Mouse (Mus musculus) CH12.LX (cell line): ENCODE data around the gene Ppp1r13l. TPM values are rescaled to one million over a fixed set of nuclear protein-coding genes. Genes with fewer than 3 reads are reported as not detected.

Source experiments
- DNase-seq: peaks from one replicate; pipeline ENCODE4 v3.0.0-alpha.2; 2013; ENCODE audit errors: extremely low read depth
- H3K27ac ChIP-seq: 2 replicates; pipeline ENCODE4 v1.5.1; 2012; ENCODE audit warnings: low read depth, mild to moderate bottlenecking, control low read depth, moderate library complexity; ENCODE audit not compliant: insufficient read depth
- H3K27me3 ChIP-seq: replicated peaks from 2 replicates; pipeline ENCODE3; 2012; ENCODE audit warnings: inconsistent platforms
- H3K36me3 ChIP-seq, 2 experiments: replicated peaks in 1 of 2; 2 replicates each; pipeline versions ENCODE3 to v1.6.1; 2012; ENCODE audit warnings: inconsistent platforms in 1 of 2, low read length in 1 of 2, mild to moderate bottlenecking in 1 of 2, mixed read lengths in 1 of 2, moderate library complexity in 1 of 2; ENCODE audit not compliant: control insufficient read depth in 1 of 2, insufficient read depth in 1 of 2
- H3K4me1 ChIP-seq, 2 experiments: 2 replicates each; pipeline ENCODE4 v1.6.1; 2012; ENCODE audit warnings: inconsistent platforms in 1 of 2, moderate library complexity in 1 of 2; ENCODE audit not compliant: insufficient read depth in 2 of 2, control insufficient read depth in 1 of 2
- H3K4me2 ChIP-seq: 2 replicates; pipeline ENCODE4 v1.6.1; 2012; ENCODE audit warnings: low read depth, mild to moderate bottlenecking, control low read depth; ENCODE audit not compliant: poor library complexity, insufficient read depth, severe bottlenecking
- H3K4me3 ChIP-seq, 3 experiments: fragments of 150-350 bp in 1 of 3; sonication (generic) in 1 of 3; replicated peaks in 1 of 3; 2 replicates each; pipeline versions ENCODE3 to v1.5.1; 2011 to 2012; ENCODE audit warnings: low read depth in 2 of 3, low read length in 2 of 3, mild to moderate bottlenecking in 2 of 3, moderate library complexity in 2 of 3, control low read depth in 1 of 3, improper control_type of control experiment in 1 of 3, inconsistent platforms in 1 of 3, mixed read lengths in 1 of 3; ENCODE audit not compliant: poor library complexity in 1 of 3
- H3K79me2 ChIP-seq: replicated peaks from 2 replicates; pipeline ENCODE4 v1.6.1; 2012; ENCODE audit warnings: mild to moderate bottlenecking, moderate library complexity; ENCODE audit not compliant: control insufficient read depth, poor library complexity, insufficient read depth, severe bottlenecking; ENCODE audit errors: extremely low read depth
- H3K9ac ChIP-seq: 2 replicates; pipeline ENCODE4 v1.6.1; 2012; ENCODE audit warnings: low read depth, mild to moderate bottlenecking, control low read depth, moderate library complexity; ENCODE audit not compliant: insufficient read depth
- H3K9me3 ChIP-seq: replicated peaks from 2 replicates; pipeline ENCODE3; 2012; ENCODE audit warnings: low read length, inconsistent platforms, mixed read lengths
- BHLHE40 ChIP-seq: IDR thresholded peaks from 2 replicates; pipeline ENCODE4 v1.6.1; 2011; ENCODE audit warnings: mild to moderate bottlenecking, low read depth, low read length, improper control_type of control experiment
- CHD1 ChIP-seq: IDR thresholded peaks from 2 replicates; pipeline ENCODE4 v1.6.1; 2012; ENCODE audit warnings: low read depth, low read length, improper control_type of control experiment, inconsistent platforms
- E2F4 ChIP-seq: IDR thresholded peaks from 2 replicates; pipeline ENCODE4 v1.6.1; 2011; ENCODE audit warnings: low read depth, low read length, improper control_type of control experiment; ENCODE audit not compliant: insufficient replicate concordance
- ELF1 ChIP-seq: IDR thresholded peaks from 2 replicates; pipeline ENCODE4 v1.6.1; 2014; ENCODE audit warnings: low read depth, mild to moderate bottlenecking, inconsistent platforms, low read length, improper control_type of control experiment
- EP300 ChIP-seq: IDR thresholded peaks from 2 replicates; pipeline ENCODE4 v1.6.1; 2011; ENCODE audit warnings: low read length, improper control_type of control experiment
- ETS1 ChIP-seq: conservative IDR thresholded peaks from 2 replicates; pipeline ENCODE4 v1.6.1; 2012; ENCODE audit warnings: low read depth, mild to moderate bottlenecking, inconsistent platforms, low read length, improper control_type of control experiment, moderate library complexity
- HCFC1 ChIP-seq: IDR thresholded peaks from 2 replicates; pipeline ENCODE4 v1.6.1; 2012; ENCODE audit warnings: low read depth, mild to moderate bottlenecking, inconsistent platforms, low read length, improper control_type of control experiment
- KAT2A ChIP-seq: IDR thresholded peaks from 2 replicates; pipeline ENCODE4 v1.6.1; 2012; ENCODE audit warnings: low read length, improper control_type of control experiment, inconsistent platforms; ENCODE audit not compliant: insufficient replicate concordance
- MAFK ChIP-seq: IDR thresholded peaks from 2 replicates; pipeline ENCODE4 v1.6.1; 2011; ENCODE audit warnings: low read length, improper control_type of control experiment; ENCODE audit not compliant: insufficient replicate concordance
- MAZ ChIP-seq: IDR thresholded peaks from 2 replicates; pipeline ENCODE4 v1.6.1; 2012; ENCODE audit warnings: low read depth, mild to moderate bottlenecking, inconsistent platforms, low read length, improper control_type of control experiment, moderate library complexity
- MEF2A ChIP-seq: IDR thresholded peaks from 2 replicates; pipeline ENCODE4 v1.6.1; 2014; ENCODE audit warnings: low read depth, mild to moderate bottlenecking, inconsistent platforms, low read length, improper control_type of control experiment, borderline replicate concordance
- MYC ChIP-seq: IDR thresholded peaks from 2 replicates; pipeline ENCODE4 v1.6.1; 2011; ENCODE audit warnings: low read depth, mild to moderate bottlenecking, improper control_type of control experiment, low read length
- NRF1 ChIP-seq: IDR thresholded peaks from 2 replicates; pipeline ENCODE4 v1.6.1; 2014; ENCODE audit warnings: low read depth, mild to moderate bottlenecking, inconsistent platforms, low read length, improper control_type of control experiment, moderate library complexity
- POLR2A ChIP-seq: IDR thresholded peaks from 2 replicates; pipeline ENCODE4 v1.6.1; 2011; ENCODE audit warnings: low read depth, mild to moderate bottlenecking, improper control_type of control experiment, low read length
- POLR2AphosphoS2 ChIP-seq: IDR thresholded peaks from 2 replicates; pipeline ENCODE4 v1.6.1; 2011; ENCODE audit warnings: low read depth, low read length, improper control_type of control experiment
- SIN3A ChIP-seq: IDR thresholded peaks from 2 replicates; pipeline ENCODE4 v1.6.1; 2012; ENCODE audit warnings: low read length, improper control_type of control experiment, inconsistent platforms
- SMC3 ChIP-seq: IDR thresholded peaks from 2 replicates; pipeline ENCODE4 v1.6.1; 2011; ENCODE audit warnings: low read depth, low read length, improper control_type of control experiment
- TCF12 ChIP-seq: IDR thresholded peaks from 2 replicates; pipeline ENCODE4 v1.6.1; 2014; ENCODE audit warnings: low read depth, mild to moderate bottlenecking, inconsistent platforms, low read length, improper control_type of control experiment
- USF2 ChIP-seq: conservative IDR thresholded peaks from 2 replicates; pipeline ENCODE4 v1.6.1; 2011; ENCODE audit warnings: low read depth, low read length, improper control_type of control experiment
- ZC3H11A ChIP-seq: IDR thresholded peaks from 2 replicates; pipeline ENCODE4 v1.6.1; 2012; ENCODE audit warnings: low read depth, mild to moderate bottlenecking, inconsistent platforms, low read length, improper control_type of control experiment
- ZMIZ1 ChIP-seq: IDR thresholded peaks from 2 replicates; pipeline ENCODE4 v1.6.1; 2012; ENCODE audit warnings: low read depth, mild to moderate bottlenecking, inconsistent platforms, low read length, improper control_type of control experiment
- ZNF384 ChIP-seq: IDR thresholded peaks from 2 replicates; pipeline ENCODE4 v1.6.1; 2012; ENCODE audit warnings: low read depth, low read length, improper control_type of control experiment, inconsistent platforms
- dilution Hi-C: fragments of 300-500 bp; cut with MboI; formaldehyde crosslinking; loops from 2 replicates; pipeline ENCODE4 v1.14.3; 2020; ENCODE audit warnings: low sequenced_read_pairs; ENCODE audit not compliant: extremely low pct_unique_long_range_greater_than_20kb, extremely low pct_ligation_motif_present
- in situ Hi-C: fragments of 300-500 bp; cut with MboI; formaldehyde crosslinking; loops from 3 replicates; pipeline ENCODE4 v1.14.3; 2019; ENCODE audit warnings: low sequenced_read_pairs, low pct_ligation_motif_present, low pct_unique_long_range_greater_than_20kb, mixed read lengths
- polyA plus RNA-seq: library from polyadenylated mRNA; unstranded; fragments of >175 nt; gene quantifications from 2 replicates; pipeline ENCODE4 v1.2.1, GENCODE M21; 2012; ENCODE audit warnings: low read depth; ENCODE audit not compliant: insufficient read length
- total RNA-seq, 2 experiments: library from RNA; depleted of rRNA; stranded (reverse); fragments of 300-350 nt in 1 of 2; fragments of >200 nt in 1 of 2; gene quantifications; 2 replicates each; pipeline ENCODE4 v1.2.3; 2012 to 2014

The Ppp1r13l gene
- total and polyA plus RNA-seq, 3 experiments, result 0.11 to 1.3 (median 0.68) TPM

- TF ChIP-seq MEF2A, result no peak
- no peak for TF ChIP-seq MAZ
- no peak for TF ChIP-seq ELF1
- no peak for TF ChIP-seq SIN3A
- no peak for TF ChIP-seq KAT2A
- TF ChIP-seq NRF1, result no peak
These were observed 4.3 kb downstream of the Ppp1r13l start (continued) for GRCm38 (mm10) chr7:19363881-19364280.

- no peaks in the 10 kb centered on the region for H3K79me2 ChIP-seq
- dilution Hi-C loops (no loop called here), in situ Hi-C loops (no loop called here)
- no peak overlapping the region for H3K4me3 ChIP-seq
- TF ChIP-seq SIN3A (no peak), ZNF384 (no peak), KAT2A (no peak), ZMIZ1 (no peak), MAZ (no peak), MYC (no peak), ZC3H11A (no peak), POLR2AphosphoS2 (no peak), ELF1 (no peak), BHLHE40 (no peak), HCFC1 (no peak), TCF12 (no peak), E2F4 (no peak), ETS1 (no peak), NRF1 (no peak), USF2 (no peak), CHD1 (no peak), POLR2A (no peak)
- peaks cover 4% of the 10 kb centered on the region for H3K9me3 ChIP-seq
- no peak overlapping the region for H3K4me2 ChIP-seq
- H3K36me3 ChIP-seq, result no peaks in the 10 kb centered on the region
- H3K27ac ChIP-seq, result no peak overlapping the region
- peaks cover 44% of the 10 kb centered on the region for H3K27me3 ChIP-seq
- no peak overlapping the region for H3K9ac ChIP-seq
- DNase-seq, result no peak
- H3K4me1 ChIP-seq, result peaks cover 2 to 14% of the 10 kb centered on the region in 2 experiments; a peak in 3 of 4 replicates
These were observed 5.8 kb downstream of the Ppp1r13l start for GRCm38 (mm10) chr7:19365376-19365775.

GRCm38 (mm10) chr7:19368380-19368779 is 8.8 kb downstream of the Ppp1r13l start:
- no peak for DNase-seq
- H3K4me3 ChIP-seq, result no peak overlapping the region
- H3K4me2 ChIP-seq, result no peak overlapping the region

More at GRCm38 (mm10) chr7:19368380-19368779, 8.8 kb downstream of the Ppp1r13l start:
- Histone ChIP-seq H3K27ac (no peak overlapping the region), H3K4me1 (peaks cover 2 to 13% of the 10 kb centered on the region in 2 experiments; a peak in 3 of 4 replicates), H3K9ac (no peak overlapping the region), H3K79me2 (no peaks in the 10 kb centered on the region), H3K27me3 (peaks cover 16% of the 10 kb centered on the region), H3K36me3 (no peaks in the 10 kb centered on the region), H3K9me3 (no peaks in the 10 kb centered on the region)
- in situ Hi-C loops, result no loop called here
- dilution Hi-C loops, result no loop called here
- no peak for TF ChIP-seq SMC3
- TF ChIP-seq EP300, result no peak
- TF ChIP-seq MAFK, result no peak
